Mouse (Mus musculus) stomach, postnatal 0 days (tissue): ENCODE data around the gene Olfr186.

ENCODE experiments used
- CTCF ChIP-seq: IDR thresholded peaks from 2 replicates; pipeline ENCODE4 v1.5.1; 2016; ENCODE audit warnings: antibody characterized with exemption, low read depth, mild to moderate bottlenecking, moderate library complexity
- EP300 ChIP-seq: optimal IDR thresholded peaks from 2 replicates; pipeline ENCODE3; 2016; ENCODE audit warnings: antibody characterized with exemption

GRCm38 (mm10) chr16:59077905-59078304 lies 47.8 kb upstream of the Olfr186 start, which contains the start of gene Olfr190:
- TF ChIP-seq EP300 (no peak), CTCF (no peak)
